Mouse (Mus musculus): ENCODE data around the gene Tomm40l. TPM values are rescaled to one million over a fixed set of nuclear protein-coding genes. Genes with fewer than 3 reads are reported as not detected.

The Tomm40l gene
- total RNA-seq, 2 experiments from 2014 or later, result 66.3 to 75.2 TPM

DNA sequence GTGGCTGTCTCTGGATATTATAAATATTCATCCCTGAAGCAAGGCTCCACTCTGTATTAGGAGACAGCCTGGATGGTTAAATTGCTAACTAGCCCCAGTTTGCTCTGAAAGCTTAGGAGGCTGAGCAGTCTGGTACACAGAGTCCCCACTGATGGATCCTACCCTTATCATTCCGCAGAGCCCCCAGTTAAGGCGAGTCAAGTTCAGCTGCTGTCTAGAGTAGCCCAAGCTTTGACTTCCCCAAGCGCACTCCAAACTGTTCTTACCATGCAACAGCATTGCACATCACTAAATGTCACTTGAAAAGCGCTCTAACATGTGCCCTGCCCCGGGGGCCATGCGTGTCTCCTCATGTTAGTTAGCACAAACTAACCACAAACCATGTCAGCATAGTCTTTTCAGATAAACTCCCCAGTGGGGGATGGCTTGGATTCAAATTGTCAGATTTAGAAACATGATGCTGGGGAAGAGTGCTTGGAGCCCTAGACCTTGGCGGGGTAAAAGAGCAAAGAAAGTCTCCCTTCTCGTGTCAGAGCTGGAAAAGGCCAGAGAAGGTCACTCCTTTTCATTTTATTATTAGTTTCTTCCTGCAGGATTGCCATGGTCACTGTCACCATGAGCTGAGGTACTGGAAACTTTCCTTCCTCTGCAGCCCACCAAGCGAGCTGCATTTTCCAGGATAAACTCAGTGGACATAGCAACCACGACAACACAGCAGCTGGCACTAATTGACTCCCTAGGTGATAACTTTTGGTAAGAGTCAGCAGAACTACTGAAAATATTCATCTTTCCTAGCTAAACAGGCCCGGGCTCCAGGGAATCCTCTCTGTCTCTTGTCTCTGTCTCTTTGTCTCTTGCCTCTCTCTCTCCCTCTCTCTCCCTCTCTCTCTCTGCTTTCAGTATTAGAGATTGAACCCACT lies 28.1 kb downstream of the Tomm40l start:
- no peak for DNase-seq (ENCODE audit: low spot score in 2 of 2)

DNA sequence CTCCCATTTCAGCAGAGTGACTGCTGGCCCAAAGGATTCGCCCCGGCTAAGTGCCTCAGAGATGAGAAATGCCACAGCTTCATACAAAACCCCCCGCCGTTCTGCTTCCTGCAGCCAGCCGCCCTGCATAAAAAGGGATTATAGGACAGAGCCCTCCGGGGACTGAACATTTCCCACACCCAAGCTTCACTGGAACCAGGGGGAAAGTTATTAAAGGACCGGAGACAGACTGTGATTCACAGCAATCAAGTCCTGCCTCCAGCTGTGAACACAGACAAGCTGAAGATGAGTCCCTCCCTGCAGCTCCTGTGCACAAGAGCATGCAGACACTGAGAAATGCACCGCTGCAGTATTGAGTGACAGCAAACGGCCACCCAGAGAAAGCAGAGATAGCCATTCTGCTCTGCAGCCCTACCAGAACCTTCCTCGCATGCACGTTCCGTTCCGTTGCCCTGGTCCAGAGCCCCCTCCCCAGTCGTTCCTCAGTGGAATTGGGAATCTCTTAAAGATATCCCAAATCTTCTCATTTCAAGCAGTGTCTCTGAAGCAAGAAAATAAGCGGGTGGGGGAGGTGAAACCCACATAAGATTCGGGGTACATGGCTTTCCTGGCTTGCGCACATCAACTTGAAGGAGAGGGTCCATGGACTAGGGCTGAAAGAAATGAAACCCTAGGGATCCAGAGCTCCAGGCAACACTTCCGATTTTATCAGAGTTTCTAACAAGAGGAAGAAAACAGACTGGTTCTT lies 29.0 kb downstream of the Tomm40l start:
- DNase-seq (ENCODE audit: low spot score in 2 of 2), result no peak

DNA sequence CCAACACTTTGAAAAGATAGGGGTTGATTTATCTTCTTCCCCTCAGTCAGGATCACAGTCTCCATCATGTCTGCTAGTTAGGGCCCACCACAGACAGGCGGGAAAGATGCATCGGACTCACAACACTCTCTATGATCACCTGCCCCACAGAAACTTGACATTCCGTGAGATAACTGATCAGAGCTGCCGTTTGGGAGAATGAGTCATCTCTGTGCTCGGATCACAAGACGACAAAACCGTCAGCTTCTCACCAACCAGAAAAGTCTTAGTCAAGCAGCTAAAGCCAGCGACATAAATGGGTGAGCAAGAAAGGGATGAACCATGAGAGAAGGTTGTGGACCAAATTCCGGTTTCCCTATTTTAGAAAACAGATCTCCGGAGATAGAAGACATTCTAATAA lies 30.0 kb downstream of the Tomm40l start:
- DNase-seq (ENCODE audit: low spot score in 2 of 2), result no peak

DNA sequence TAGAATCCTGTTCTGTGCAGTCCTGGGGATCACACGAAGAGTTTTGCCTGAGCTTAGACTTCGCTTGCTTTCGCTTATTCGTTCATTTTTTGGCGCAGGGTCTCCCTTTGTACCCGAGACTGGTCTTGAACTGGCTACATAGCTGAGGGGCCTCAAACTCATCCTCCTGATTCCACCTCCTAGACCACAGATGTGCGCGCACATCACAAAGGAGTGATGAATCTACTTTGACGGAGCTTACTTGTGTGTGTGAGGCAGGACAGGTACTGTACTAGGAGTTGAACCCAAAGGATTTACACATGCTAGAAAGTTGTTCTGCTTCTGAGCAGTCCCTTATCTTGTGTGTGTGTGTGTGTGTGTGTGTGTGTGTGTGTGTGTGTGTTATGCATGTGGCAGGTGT lies 31.5 kb downstream of the Tomm40l start:
- DNase-seq (ENCODE audit: low spot score in 2 of 2), result no peak

DNA sequence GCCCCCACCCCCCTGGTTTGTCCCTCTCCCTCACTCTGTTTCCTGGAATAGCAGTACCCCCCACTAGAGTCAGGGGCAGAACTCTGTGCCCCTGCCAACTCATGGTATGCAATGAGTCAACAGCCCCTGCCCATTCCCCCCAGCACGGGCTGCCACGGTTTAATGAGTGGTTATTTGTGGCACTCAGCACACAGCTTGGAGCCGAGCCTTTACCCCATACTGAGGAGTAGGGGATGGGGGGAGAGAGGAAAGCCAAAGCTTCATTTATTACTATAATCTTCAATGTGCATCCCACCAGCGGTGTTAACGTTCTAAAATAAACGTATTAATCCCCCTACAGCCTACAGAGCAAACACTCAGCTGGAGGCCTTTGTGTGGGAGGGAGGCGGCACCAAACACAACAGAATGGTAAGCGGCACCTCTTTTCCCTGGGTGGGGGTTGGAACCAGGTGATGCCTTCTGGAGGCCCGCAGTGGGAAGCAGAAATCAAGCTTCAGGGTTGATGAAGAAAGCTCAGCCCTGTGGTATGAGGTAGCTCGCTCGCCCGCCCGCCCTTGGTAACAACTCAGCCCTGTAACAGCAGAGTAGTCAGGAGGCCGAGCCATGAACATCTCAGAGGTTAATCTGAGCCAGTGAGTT lies 32.7 kb downstream of the Tomm40l start:
- DNase-seq (ENCODE audit: low spot score in 2 of 2), result no peak

DNA sequence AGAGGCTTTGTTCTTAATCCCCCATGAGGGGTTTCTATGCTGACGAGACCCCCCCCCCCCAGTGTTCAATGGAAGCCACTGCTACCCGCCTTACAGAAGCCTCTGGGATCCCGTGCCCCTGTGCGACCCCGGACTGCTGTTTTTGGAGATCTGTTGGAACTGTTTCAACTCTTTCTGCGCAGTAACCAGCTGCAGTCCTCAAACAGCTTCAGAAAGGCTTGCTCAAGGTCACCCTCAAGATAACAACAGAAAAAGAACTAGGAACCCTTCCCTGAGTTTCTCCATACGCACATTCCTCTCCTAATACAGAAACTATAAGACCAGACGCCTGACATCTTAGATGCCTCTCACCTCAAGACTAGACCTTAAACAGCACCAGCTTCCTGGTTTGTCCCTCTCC lies 33.3 kb downstream of the Tomm40l start:
- DNase-seq (ENCODE audit: low spot score in 2 of 2), result no peak

DNA sequence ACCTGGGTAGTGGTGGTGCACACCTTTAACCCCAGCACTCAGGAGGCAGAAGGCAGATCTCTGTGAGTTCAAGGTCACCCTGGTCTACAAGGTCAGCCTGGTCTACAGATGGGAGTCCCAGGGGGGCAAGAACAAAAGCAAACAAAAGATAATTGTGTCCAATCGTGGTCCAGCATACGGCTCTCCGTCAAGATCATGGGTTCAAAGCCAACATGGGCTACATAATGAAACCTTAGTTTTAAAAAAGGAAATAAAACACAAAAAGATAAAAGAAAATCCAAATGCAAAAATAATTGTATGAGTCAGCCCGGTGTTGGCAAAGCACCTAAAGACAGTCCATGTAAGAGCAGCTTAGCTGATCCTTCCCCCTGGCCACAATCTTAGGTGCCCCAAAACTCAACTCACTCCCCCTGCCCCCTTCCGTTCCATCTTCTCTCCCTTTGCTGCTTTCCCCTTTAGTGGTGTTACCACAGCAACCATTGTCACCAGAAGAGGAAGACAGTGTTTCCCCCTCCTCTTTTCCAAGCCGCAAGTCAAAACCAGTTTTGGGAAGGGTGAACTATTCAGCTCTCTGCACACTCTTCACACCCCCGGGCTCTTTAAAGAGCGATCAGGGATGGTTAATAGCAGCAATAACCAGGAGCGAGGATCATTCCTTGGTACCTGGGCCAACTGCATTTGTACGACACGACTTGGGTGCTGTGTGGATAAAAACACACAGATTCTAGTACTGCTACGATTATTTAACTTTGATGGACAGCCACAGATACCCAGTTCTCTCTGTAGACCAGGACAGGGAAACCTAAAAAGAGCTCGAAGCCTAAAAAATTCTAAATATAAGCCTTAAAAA lies 34.2 kb downstream of the Tomm40l start:
- no peak for DNase-seq (ENCODE audit: low spot score in 2 of 2)

DNA sequence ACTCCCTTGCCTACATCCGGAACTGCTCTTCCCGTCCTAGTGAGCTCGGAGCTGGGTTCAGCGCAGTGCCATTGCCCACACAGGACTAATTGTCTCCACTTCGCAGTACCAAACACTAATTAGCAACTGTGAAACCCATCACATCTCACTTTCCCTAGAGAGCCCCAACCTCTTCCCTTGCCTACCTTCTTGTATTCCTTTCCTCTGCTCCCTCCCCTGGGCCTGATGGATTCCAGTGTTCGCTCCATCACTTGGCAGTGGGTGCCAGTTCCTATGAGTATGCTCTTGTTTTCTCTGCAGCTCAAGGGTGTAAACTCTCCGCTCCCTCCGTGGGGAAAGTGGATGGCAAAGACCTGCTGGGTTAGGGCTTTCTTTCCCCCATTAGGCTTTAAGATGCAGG lies 36.7 kb downstream of the Tomm40l start:
- no peak for DNase-seq (ENCODE audit: low spot score in 2 of 2)

DNA sequence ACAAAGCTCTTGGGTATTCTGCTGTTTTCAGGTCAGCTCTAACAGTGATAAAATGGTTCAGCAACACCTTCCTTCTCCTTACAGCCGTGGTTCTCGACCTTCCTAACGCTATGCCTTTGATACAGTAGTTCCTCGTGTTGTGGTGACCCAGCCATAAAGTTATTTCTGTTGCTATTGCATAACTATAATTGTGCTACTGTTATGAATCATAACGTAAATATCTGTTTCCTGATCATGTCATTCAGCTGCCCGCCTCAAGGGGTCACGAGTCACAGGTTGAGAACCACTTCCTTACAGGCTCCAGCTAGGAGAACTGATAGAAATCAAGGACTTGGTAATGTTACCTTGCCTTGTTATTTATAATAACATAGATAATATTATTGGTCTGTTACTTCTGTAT lies 38.0 kb downstream of the Tomm40l start:
- no peak for DNase-seq (ENCODE audit: low spot score in 2 of 2)

DNA sequence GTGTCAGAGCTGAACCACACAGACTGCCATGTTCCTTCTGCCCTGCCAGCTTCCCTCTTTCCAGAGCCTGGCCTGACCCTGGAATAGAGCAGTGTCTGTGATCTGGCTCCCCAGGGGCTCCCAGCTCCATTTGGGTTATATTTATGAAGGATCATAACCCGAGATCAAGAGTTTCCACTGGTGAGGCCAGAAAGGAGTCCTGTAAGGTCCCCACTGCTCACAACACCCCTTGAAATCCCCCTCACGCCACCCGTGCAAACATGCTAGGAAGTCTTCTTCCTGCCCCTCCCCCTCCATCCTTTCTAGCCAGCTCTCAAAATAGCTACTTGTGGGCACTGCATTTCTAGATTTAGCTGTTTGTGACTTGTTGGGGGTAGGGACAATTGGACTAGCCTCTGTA lies 38.7 kb downstream of the Tomm40l start:
- no peak for DNase-seq (ENCODE audit: low spot score in 2 of 2)

DNA sequence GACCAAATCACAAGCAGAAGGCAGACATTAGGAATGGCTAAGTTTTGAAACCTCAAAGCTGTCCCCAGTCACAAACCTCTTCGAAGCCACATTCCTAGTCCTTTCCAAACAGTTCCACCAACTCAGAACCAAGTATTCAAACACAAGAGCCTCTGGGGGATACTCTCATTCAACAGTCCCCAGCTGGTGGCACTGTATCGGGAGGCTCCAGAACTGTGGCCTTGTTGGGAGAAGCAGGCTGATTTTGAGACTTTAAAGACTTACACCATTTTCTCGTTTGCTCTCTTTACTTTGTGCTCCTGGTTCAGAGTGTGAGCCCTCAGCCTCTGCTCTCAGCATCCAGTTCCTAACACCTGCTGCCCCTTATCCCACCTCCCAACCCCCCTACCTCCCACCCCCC lies 39.3 kb downstream of the Tomm40l start:
- no peak for DNase-seq (ENCODE audit: low spot score in 2 of 2)

DNA sequence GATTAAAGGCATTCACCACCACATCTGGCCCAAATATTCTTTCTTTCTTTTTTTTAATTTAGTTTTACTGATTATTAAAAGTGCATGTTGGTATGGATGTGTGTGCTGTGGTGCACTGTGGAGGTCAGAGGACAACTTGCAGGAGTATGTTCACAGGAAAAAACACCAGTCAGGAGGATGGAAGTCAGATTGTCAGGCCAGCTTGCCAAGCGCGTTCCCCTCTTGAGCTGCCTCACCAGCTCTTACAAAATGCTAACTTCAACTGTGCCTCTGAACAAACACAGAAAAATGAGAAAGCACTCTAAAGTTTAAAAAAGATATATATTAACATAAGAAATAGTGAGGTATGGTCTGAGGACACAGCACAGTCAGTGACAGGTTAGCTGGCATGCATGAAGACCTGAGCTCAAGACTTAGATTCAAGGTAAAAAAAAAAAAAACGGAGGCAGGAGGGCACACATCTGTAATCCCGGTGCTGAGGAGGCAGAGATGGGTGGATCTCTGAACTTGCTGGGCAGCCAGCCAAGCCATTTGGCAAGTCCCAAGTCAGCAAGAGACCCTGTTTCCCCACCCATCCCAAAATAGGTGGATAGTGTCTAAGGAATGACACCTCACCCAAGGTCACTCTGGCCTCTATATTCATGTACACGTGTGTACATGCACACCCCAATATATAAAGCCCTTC lies 42.7 kb downstream of the Tomm40l start:
- DNase-seq (ENCODE audit: low spot score in 2 of 2), result no peak

DNA sequence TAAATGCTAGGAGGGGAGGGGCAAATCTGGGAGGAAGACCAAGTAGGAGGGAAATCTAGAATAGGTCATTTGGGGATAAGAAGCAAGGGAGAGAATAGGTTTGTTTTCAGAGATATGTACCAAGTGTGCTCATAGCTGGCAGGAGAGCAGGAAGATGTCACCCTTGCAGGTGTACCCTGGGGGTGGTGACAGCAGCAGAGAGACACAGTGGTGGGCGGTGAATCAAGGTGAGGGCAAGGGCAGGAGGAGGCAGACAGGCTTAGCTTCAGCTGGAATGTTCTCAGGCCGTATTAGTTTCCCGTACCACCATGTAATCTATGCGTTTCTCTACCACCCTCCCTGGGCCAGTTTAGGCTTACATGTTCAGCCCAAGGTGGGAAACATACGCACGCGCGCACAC lies 49.5 kb downstream of the Tomm40l start:
- no peak for DNase-seq (ENCODE audit: low spot score in 2 of 2)

DNA sequence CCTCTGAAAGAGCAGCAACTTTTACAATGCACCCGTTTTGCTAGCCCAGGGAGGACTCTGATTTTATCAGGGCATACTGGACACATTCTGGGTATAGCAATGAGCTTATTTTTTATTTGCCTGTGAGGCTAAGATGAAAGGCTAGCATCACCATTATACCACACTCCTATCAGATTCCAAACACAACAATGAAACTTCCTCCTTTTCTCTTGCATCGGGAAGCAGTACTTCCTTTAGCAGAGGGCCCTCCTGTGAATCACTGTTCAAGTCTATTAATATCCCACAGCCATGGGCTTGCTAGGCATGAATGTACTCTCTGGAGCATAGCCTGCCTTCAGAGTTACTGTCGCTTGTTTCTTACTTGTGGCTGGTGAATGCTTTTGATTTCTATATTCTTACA lies 51.2 kb downstream of the Tomm40l start:
- no peak for DNase-seq (ENCODE audit: low spot score in 2 of 2)

DNA sequence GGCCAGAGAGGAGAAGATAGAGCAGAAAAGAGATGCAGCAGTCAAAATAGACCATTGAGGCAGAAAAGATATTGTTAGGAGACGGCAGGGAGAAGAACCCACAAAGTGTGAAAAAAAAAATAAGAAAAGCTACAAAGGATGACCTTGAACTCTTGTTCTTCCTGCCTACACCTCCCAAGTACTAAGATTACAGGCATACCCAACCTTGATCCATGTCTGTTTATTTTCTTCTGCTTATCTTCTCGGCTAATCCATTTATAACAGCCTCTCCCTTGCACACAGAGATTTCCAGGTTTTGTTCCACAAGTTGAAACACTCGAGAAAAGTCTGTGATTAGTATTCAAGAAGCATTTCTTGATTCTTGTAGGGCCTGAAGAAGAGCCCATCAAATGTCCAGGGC lies 52.4 kb downstream of the Tomm40l start:
- no peak for DNase-seq (ENCODE audit: low spot score in 2 of 2)

DNA sequence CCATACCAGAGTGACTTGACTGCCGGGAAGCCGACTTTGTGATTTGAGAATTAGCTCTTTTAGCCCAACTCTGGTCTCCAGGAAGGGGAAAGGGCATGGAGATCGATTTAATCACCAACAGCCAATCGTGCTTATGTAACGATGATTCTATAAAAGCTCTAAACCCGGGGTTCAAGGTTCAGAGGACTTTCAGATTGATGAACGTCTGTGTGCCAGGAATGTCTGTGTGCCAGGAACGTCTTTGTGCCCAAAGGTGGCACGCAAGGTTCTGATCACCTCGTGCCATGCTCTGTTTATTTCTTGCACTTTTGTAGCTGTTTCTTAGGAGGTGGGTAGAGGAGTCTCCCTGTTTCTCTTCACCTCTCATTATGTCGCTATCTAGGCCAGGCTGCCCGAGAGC lies 53.4 kb downstream of the Tomm40l start:
- DNase-seq (ENCODE audit: low spot score in 2 of 2), result no peak
